Mouse (Mus musculus): ENCODE results near the gene Nps.
A peak's percentile ranks its signal among the peaks of the same experiment; 100 is the strongest.
"Not testable (repeated sequence)": the region's sequence is repeated elsewhere in the genome, so short reads cannot be mapped to it uniquely, and the experiment has no call there.

The Nps gene

GRCm38 (mm10) chr7:135258053-135258753 is at the start of gene Nps:
Nps (plus strand) TSS chr7:135258703.
- DNase-seq (ENCODE audit: low read depth, low spot score) = not testable (repeated sequence)

GRCm38 (mm10) chr7:135208947-135209567 is 49.4 kb upstream of the Nps start:
- no peak for DNase-seq (ENCODE audit: low read depth, low spot score)

- no peak for DNase-seq (ENCODE audit: low read depth, low spot score)
These were observed 48.2 kb upstream of the Nps start for GRCm38 (mm10) chr7:135210296-135210695.

GRCm38 (mm10) chr7:135210831-135211230 is 47.7 kb upstream of the Nps start:
- no peak for DNase-seq (ENCODE audit: low read depth, low spot score)

GRCm38 (mm10) chr7:135212505-135212904 is 46.0 kb upstream of the Nps start:
- DNase-seq (ENCODE audit: low read depth, low spot score) = no peak

GRCm38 (mm10) chr7:135221475-135221874 is 37.0 kb upstream of the Nps start:
- DNase-seq (ENCODE audit: low read depth, low spot score) = no peak

- DNase-seq (ENCODE audit: low read depth, low spot score) = no peak
These were observed 32.5 kb upstream of the Nps start for GRCm38 (mm10) chr7:135226021-135226420.

GRCm38 (mm10) chr7:135237152-135237551 is 21.4 kb upstream of the Nps start:
- DNase-seq (ENCODE audit: low read depth, low spot score) = peak; percentile 36

GRCm38 (mm10) chr7:135239441-135239840 is 19.1 kb upstream of the Nps start:
- DNase-seq (ENCODE audit: low read depth, low spot score) = no peak

GRCm38 (mm10) chr7:135240006-135240405 is 18.5 kb upstream of the Nps start:
- DNase-seq (ENCODE audit: low read depth, low spot score) = no peak

- no peak for DNase-seq (ENCODE audit: low read depth, low spot score)
These were observed 17.9 kb upstream of the Nps start for GRCm38 (mm10) chr7:135240636-135241035.

- no peak for DNase-seq (ENCODE audit: low read depth, low spot score)
These were observed 14.2 kb upstream of the Nps start for GRCm38 (mm10) chr7:135244171-135244880.

GRCm38 (mm10) chr7:135246386-135246785 is 12.1 kb upstream of the Nps start:
- DNase-seq (ENCODE audit: low read depth, low spot score) = no peak

GRCm38 (mm10) chr7:135253249-135253648 is 5.3 kb upstream of the Nps start:
- no peak for DNase-seq (ENCODE audit: low read depth, low spot score)

GRCm38 (mm10) chr7:135254423-135254822 is 4.1 kb upstream of the Nps start:
- DNase-seq (ENCODE audit: low read depth, low spot score) = no peak

- no peak for DNase-seq (ENCODE audit: low read depth, low spot score)
These were observed 12.5 kb downstream of the Nps start for GRCm38 (mm10) chr7:135271011-135271410.

- DNase-seq (ENCODE audit: low read depth, low spot score) = no peak
These were observed 24.7 kb downstream of the Nps start for GRCm38 (mm10) chr7:135283212-135283611.

GRCm38 (mm10) chr7:135289976-135290375 is 31.5 kb downstream of the Nps start:
- no peak for DNase-seq (ENCODE audit: low read depth, low spot score)

- no peak for DNase-seq (ENCODE audit: low read depth, low spot score)
These were observed 33.2 kb downstream of the Nps start for GRCm38 (mm10) chr7:135291646-135292236.

GRCm38 (mm10) chr7:135294498-135294897 is 36.0 kb downstream of the Nps start:
- DNase-seq (ENCODE audit: low read depth, low spot score) = no peak

- DNase-seq (ENCODE audit: low read depth, low spot score) = no peak
These were observed 46.0 kb downstream of the Nps start for GRCm38 (mm10) chr7:135304496-135304895.
